Mouse (Mus musculus): ENCODE measurements around the gene Olfr1104.

Gene Olfr1104

DNA sequence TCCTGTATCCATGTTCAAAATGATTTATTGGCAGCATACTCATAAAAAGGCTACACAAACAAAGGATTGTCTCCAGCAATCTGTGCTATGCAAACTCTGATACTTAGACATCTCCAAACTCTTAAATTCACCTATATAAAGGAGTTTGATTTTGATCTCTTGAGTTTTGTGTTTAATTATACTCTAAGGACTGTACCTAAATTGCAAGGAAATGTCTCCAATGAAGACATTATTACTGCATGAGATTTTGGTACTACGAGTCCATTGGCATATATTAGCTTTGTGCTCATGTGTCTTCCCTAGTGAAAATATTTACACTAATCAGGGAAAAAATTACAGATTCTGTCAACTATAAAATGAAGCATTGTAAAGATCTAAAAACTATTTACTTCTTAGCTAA is at the start of gene Olfr1104:
Olfr1104 (minus strand) TSS at position 101 of the 400 bp plus-strand sequence.
- DNase-seq (ENCODE audit: low spot score in 2 of 2): no peak

DNA sequence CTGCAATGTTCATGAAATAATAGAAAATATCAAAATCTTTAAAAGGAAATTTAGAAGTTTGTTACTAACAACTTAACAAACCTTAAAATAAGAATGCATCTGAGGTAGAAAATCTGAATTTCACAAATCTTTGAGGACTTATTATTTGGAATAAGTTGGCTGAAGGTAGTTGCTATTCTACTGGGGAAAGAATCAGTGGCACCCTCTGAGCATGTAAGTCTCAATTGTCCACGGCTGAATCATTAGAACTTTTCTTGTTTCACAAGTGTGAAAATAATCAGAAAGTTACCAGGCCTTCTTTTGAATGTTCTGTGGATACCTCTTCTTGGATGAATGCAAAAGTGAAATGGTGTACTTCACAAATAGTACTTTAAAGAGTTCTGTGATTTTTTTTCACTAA is 48.8 kb upstream of the Olfr1104 start, which contains the start of gene Olfr1107:
Olfr1107 (minus strand) TSS at position 101 of the 400 bp plus-strand sequence.
- DNase-seq (ENCODE audit: low spot score in 2 of 2): no peak

DNA sequence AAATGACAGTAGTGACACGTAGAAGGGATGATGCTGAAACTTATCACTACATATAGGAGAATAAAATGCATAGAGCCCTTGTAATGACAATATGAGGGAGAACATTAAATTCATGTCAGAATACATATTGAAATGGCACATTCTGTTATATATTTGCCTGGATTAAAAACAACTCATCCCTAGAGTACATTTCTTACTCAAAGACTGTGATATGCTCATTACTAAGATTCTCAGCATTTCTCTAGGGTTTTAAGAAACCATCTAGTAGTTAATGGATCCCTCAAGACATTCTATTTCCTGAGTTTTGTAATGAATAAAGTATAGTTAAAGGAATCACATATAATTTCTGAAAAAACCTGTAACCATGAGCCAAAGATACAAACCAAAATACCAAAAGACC is 25.3 kb upstream of the Olfr1104 start, which contains the start of gene Olfr1106:
Olfr1106 (minus strand) TSS at position 101 of the 400 bp plus-strand sequence.
- no peak for DNase-seq (ENCODE audit: low spot score in 2 of 2)

DNA sequence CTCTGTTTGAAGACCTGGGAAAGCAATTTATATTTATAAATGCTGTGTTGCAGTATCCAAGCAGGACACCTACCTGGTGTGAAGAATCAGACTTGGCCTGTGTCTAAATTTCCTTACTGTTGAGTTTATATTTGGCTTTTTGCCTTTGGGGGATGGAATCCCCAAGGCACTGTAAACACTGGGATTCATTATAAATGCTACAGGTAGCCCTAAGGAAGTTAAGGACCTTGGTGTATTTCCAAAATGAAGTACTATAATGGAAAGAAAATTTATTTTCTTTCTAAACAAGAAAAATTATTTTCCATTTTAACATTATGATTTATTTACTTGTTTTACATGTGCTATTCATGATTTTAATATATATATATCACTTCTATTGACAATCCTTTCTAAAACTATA is 9.6 kb upstream of the Olfr1104 start, which contains the start of gene Olfr1105:
Olfr1105 (minus strand) TSS at position 101 of the 400 bp plus-strand sequence.
- no peak for DNase-seq (ENCODE audit: low spot score in 2 of 2)

DNA sequence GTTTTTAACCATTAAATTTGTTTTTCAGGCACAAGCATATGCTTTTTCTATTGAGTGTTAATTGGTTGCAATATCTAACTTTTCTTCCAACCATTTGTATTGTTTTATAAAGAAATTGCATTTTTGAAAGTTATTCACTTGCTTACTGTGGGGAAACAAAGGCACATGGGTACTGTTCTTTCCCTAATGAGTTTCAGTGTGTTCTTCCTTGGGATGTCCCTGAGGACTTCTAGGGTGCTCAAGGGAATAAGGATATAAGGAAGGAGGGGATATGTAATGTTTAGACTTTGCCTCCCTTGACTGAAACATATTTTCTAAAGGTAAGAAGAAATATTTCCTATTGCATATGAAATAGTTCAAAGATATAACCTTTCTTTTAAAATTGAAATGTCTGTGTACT is 28.8 kb downstream of the Olfr1104 start, which contains the start of gene Olfr1102:
Olfr1102 (plus strand) TSS at position 301 of the 400 bp plus-strand sequence.
- DNase-seq (ENCODE audit: low spot score in 2 of 2): no peak

DNA sequence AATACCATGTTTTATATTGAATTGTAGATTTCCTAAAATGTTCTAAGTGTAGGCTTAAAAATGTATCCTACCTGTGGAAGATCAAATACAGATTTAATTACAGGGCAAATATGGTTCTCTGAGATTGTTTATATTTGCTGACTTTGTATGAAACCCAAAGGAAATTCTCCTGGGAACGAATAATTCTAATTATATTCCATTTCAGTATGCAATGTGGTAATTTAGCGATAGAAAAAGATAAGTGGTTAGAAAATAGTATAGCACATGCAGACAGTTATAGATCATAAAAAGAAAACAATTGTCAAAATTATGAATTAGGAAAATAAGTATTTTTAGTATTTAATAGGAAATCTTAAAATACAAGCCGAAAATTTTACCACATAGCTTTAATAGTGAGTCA is 35.8 kb downstream of the Olfr1104 start, which contains the start of gene Olfr1101:
Olfr1101 (minus strand) TSS at position 101 of the 400 bp plus-strand sequence.
- DNase-seq (ENCODE audit: low spot score in 2 of 2): no peak

DNA sequence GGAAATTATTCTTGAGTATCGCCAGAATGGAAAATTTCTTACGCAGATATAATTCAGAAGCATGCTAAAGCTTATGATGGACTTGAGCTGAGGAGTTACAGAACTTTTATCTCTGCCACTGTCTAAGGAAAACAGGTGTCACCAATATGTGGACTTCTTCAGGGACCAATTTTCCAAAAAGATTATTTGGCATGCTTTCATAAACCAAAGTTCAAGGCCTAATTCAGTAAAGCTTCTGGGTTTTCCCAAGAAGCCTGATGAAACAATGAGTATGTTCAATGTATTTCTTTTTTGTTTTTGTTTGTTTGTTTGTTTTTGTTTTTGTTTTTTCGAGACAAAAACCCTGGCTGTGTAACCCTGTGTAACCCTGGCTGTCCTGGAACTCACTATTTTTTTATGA is 47.0 kb downstream of the Olfr1104 start, which contains the start of gene Olfr1100:
Olfr1100 (minus strand) TSS at position 101 of the 400 bp plus-strand sequence.
- DNase-seq (ENCODE audit: low spot score in 2 of 2): no peak
